Mouse (Mus musculus) gastrocnemius, adult 8-10 months (tissue): ENCODE data around the gene Kl. TPM values are rescaled to one million over a fixed set of nuclear protein-coding genes. Genes with fewer than 3 reads are reported as not detected.

Source experiments
- DNase-seq, 2 experiments: peaks; one replicate each; pipeline ENCODE4 v3.0.0; 2022; ENCODE audit warnings: low spot score in 2 of 2
- total RNA-seq, 4 experiments: library from RNA; stranded (reverse); gene quantifications; 2 replicates each; pipeline ENCODE4 v1.2.4; 2022

Kl gene
- total RNA-seq, 4 experiments from 2014 or later, result 0.17 to 0.46 (median 0.33) TPM

DNA sequence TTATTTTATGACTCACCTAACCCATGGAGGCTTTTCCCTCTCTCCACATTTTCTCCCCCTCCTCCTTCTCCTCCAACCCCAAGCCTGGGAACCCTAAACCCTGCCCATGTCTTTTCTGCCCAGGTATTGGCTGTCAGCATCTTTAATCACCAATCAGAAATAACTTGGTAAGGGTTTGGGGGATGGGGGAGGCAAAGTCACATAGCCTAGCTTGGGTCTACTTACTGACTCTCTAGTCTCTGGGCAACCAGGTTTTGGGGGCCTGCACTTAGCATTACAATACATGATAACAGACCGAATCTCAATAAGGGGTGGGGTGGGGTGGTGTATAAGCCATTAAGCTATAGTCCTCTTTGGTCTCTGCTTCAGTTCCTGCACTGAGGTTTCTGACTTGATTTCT, 10.3 kb downstream of the Kl start:
- no peak for DNase-seq

DNA sequence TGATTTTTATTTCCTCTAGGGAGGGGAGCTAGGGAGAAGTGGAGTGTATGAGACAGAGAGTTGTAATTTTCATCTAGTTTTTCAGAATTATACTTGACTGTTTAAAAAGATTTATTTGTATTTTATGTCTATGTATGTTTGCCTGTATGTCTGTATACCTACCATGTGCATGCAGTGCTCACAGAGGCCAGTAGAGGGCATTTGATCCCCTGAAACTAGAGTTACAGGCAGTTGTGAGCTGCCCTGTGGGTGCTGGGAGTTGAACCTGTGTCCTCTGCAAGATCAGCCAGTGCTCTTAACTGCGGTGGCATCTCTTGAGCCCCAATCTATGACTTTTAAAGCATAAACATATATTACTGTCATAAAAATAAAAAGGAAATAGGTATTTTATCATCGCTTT, 15.5 kb downstream of the Kl start:
- DNase-seq, result no peak

DNA sequence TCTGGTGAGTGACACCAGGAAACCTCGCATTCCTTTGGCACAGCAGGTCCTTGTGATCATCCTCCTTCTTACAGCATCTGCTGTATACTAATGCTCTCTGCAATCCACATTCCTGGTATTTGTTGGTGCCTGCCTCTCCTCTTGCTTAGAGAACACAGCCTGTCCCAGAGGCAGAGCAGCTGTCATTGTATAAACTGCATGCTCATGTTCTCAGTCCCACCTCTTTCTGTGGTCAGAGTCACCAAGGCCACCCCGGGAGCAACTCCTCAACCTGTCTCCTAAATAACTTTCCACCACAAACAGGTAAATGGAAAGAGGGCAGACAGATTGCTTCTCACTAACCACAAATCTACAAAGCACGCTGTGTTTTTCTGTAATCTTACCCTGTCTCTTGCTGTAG, 18.1 kb downstream of the Kl start:
- no peak for DNase-seq

DNA sequence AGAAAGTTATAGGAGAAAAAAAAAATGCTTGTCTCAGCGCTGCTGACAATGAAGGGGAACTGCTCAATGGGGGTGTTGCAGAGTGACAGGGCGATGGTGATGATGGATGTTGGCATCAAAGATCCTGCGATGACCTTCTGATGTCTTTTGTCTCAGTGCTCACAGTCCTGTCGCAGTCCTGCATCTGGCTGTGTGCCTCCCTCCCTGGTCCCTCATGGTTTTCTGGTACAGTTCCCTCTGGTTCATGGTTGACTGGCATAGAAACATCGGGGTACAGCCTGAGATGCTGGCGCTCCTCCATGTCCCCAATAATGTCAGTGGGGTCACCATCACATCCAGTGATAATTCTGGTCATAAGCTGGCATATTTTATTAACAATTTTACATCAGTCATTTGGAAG, 18.7 kb downstream of the Kl start:
- no peak for DNase-seq

DNA sequence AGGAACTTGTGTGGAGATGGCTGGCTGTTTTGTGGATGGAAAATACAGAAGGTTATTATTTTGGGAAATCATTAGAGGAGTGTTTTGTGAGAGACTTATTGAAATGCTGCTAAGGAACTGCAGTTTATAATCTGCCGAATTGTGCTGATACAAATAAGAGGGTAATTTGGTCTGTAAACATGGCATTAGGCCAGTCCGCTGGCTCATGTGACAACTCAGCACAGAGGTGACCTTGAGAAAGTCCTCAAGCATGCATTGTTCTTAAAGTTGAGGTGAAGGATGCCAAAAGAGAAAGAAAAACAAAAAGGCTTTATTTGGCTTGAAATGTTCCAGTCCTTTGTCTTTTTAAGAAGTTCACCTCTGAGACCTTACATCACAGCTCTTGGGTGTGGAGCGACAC, 21.8 kb downstream of the Kl start:
- no peak for DNase-seq

DNA sequence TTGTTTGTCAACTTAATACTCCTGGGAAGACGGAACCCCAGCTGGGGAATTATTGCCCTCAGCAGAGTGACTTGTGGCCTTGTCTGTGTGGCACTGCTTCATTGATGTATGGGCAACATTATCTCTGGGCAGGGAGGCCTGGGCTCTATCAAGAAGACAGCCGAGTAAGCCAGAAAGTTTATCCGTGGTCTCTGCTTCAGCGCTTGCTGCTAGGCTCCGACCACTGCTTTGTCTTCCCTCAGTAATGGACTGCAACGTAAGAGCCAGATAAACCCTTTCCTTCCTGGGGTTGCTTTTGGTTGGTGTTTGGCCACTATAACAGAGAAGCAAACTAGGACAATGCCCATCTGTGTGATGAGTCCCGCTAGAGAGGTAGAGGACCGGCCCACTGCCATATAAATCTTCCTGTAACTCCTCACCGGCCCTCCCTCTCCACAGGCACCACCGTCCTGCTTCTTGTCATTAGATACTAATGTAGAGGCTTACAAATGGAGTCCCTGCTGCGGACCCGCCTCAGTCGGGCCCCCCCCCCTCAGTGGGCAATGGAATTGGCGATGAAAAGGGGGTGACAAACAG, 25.1 kb downstream of the Kl start:
- no peak for DNase-seq

DNA sequence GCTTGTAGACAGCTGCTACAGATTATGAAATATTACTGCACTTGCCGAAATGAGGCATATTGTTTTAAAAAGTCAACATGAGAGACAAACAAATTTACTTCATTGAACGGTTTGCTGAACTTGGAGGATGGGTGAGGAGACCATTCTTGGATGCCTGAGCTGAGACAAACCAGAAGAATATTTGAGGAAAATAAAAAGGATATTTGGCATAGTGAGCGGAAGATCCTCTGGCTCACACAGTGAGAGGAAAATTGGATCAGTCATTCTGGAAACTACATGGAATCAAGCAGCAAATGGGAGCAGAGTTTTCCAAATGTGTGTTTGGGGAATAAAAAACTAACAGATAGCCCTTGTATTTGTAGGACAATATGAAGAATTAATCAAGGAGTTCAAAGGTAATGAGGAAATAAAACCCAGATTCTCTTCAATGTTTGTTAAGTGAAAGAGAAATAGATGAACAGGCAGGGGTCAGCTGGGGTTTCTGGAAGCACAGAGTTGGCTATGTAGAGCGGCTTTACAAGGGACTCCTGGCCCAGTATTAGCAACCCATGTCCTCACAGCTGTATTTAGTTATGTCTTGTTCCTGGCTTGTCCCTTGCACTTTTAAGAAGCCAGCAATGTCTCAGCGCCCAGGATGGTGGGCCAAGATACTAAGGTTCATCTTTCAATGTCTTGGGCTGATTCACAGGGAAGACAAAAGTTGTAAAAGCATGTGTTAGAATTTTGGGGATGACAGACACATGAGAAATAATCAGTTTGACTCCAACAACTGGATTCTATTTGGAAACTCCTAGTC, 27.1 kb downstream of the Kl start:
- peak; percentile 50 to 52 for DNase-seq

DNA sequence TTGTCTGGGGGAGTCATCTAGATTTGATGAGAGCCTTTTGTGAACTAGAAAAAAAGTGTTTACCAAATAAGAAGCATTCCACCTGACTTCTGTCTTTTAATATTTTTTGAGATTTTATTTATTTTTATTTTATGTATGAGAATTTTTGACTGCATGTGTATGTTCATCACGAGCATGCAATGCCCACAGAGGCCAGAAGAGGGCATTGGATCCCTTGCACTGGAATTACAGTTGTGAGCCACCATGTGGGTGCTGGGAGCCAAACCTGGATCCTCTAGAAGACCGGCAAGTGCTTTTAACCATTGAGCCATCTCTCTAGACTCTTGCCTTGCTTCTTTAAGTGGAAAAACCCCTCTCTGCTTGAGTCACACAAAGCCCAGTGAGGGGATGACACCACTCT, 29.7 kb downstream of the Kl start:
- no peak for DNase-seq

DNA sequence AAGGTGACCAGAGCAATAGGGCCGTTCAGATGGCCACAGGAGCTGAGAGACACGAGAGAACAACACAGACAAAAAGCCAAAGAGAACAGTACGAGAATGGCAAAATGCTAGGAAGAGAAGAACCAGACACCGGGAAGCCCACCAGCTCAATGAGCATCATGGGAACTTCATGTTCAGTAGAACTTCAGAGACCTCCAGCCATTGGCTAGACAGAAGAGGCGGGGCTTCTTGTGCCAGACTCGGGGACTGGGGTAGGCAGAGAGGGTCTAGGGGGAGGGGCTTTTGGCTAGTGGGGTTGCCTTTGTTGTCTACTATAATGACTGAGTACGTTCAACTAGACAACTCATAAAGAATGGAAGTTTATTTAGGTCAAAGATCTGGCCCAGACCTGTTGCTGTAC, 41.7 kb downstream of the Kl start:
- DNase-seq, result no peak

DNA sequence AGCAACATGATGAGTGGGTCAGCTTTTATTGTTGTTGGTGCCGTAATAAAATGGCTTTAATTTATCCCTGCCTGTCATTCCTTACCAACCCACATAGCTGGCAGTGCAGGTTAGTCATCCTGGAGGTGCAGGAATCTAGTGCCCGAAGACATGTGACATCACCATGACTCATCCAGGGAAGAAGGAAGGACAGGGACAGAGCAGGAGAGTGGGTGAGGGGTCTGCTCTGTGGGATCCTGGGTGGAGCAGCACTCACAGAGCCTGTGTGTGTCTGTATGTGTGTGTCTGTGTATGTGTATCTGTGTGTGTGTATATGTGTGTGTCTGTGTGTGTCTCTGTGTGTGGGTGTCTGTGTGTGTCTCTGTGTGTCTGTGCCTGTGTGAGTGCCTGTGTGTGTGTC, 44.2 kb downstream of the Kl start:
- DNase-seq, result no peak

DNA sequence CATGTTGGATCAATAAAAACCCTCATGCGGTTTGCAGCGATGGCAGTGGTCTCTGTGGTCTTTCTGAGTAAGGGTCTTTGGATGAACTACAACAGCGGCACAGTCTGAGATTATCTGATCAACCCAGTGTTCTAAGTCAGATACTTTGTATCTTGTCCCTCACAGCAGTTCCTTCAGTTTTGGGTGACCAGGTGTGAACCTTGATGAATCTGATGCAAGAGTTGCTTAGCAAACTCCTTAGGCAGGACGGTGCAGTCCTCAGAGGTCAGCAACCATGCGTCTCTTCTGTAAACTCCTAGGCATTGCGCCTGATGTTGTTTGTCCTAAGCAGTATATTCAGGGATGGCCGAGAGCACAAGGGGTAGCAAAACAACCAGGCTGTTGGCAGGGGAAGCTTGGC, 48.7 kb downstream of the Kl start:
- no peak for DNase-seq

DNA sequence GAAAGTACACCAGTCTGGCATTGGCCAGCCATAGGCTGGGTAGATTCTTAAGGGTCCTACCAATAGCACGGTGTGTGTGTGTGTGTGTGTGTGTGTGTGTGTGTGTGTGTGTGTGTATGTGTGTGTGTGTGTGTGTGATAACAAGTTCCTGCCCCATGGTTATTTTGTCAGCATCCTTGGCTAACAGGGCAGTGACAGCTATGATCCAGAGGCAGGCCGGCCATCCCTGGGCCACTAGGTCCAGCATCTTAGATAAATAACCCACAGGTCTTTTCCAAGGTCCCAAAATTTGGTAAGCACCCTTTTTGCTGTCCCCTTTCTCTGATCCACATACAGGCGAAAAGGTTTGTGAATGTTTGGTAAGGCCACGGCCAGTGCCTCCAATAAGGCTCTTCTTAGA, 49.6 kb downstream of the Kl start:
- no peak for DNase-seq

DNA sequence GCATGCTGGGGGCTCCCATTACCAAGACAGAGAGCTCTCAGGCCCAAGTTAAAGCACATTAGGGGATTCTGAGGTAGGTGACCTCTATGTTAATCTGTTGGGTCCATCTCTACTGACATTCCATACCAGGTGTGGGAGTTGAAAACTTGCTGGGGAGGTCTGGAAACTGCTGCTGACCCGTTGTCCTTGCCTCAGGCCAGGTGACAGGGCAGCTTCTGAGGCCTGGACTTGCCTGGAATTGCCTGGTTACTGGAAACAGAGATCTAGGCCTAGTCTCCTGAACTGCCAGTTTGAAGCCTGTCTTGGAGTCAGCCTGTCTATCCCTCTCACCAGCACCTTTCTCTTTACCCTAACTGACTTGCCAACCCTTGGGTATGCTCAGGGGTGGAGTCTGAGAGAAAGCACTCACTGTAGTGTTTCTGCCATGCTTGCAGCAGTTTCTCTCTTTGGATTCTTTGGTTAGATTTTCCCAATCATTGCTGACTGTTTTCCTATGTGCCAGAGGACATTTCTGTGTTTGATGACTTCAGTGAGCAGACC, 51.9 kb downstream of the Kl start:
- no peak for DNase-seq

DNA sequence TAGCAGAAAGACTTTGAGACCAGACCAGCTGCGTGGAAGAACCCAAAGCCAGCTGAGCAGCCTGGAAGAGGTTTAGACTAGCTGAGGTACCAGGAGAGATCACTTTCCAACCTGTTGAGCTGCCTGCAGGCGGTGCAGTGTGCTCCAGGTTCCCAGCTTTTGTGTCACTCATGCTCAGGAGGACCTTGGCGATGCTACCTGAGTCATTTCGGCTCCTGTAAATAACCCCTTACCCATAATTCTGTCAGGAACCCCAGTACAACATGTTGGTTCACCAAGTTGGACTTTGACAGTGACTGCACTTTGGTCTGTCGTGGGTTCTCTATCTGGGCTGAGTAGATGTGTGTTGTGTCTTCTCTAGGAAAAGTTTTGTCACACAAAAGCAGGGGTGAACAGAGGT, 66.0 kb downstream of the Kl start:
- no peak for DNase-seq

DNA sequence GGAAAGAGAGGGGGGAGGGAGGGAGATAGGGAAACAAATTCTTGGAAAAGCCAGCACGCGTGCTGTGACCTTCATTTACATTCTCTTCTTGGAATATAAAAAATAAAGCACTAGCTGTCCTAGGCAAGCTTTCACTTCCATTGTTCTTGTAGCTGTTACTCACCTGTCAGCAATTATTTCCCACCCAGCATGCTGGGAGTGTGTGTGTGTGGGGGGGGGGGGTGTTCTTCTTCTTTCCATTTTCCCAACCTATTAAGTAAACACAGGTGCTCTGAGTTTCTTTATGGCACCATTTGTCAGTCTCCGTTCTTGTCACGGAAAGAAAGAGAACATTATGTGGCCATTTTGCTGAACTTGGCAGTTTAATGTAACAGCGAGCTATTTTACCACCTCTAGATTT, 66.6 kb downstream of the Kl start:
- DNase-seq, result no peak

DNA sequence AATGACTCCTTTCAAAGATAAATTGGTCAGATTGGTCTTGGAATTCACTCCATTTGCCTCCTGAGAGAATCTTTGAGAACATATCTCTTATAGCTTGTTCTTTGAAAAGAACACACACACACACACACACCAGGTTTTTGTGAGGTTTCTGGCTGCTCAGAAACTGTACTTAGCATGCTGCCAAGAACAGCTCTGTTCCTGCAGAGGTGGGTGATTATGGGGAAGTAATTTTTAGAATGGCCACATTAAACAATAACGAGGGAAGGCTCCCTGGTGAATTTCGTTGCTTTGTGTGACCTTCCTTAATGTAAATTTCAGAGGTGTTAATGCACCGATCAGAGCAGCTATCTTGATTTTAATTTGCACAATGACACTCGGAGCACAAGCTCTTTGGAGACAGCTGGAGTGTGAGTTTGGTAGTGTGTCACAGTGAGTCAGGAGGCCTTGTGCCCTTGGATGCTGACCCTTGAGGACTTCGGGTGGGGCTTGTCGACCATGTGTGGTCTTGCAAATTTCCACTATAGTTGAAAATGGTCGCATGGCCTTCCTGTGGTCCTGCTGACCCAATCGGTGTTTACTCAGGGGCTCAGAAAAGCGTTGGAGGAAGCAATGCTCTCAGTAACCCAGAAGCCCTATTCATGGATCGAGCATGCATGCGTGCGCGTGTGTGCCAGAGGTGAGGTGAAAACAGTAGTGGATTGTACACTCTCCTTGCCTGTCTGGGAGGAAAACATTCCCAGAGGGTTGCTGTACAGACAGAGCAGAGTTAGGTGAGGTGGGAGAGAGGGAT, 67.8 kb downstream of the Kl start:
- DNase-seq, result no peak

DNA sequence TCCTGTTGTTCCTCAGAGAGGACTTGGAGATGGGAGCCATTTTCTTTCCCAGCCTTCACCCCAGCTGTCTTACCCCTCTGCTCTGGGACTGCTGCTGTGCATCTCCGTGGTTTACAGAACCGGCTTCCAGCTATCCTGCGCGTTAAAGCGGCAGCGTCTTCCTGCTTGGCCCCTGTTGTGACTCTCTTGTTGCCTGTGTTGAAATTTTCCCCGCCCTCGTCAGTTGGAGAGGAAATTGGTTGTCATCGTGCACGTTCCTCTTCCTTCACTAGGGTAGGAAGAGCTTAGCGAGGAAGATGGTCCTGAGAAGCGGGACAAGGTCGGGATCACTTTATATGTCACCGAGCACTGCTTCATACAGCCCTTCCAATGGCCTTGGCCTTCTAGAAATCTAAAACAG, 68.4 kb downstream of the Kl start:
- no peak for DNase-seq

DNA sequence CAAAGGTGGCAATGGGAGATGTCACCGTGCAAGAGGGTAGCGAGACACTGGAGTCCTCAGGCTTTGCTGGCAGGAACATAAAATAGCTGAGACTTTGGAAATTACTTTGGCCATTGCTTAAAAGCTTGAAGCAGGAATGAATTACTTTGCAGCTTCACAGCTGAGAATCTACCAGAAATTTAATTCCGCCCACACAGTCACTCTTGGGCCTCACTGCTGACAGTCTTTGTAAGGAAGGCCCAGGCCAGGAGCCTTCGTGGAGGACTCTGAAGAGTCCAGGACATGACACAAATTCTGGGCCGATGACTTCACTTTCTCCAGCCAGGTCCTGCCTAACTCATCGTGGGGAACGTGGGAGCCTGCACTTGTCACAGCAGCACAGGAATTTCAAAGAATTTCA, 69.6 kb downstream of the Kl start:
- DNase-seq, result no peak

DNA sequence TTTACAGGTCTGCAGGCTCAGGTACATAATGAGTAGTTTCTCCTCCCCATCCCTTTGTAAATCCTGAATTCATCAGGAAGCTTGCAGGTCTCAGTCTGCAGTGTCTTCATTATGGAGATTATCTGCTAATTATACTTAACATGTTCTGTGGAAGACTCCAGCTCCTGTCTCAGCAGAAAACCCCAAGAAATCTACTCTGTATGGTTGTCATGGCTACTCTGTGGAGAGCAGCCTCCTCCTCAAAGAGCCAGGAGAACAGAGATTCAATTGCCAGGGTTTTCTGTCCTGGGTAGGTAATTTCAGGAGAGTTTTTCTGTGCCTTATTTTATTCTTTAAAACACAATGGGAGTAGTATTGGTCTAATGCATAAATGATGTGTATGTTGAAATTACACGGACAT, 70.5 kb downstream of the Kl start:
- no peak for DNase-seq

DNA sequence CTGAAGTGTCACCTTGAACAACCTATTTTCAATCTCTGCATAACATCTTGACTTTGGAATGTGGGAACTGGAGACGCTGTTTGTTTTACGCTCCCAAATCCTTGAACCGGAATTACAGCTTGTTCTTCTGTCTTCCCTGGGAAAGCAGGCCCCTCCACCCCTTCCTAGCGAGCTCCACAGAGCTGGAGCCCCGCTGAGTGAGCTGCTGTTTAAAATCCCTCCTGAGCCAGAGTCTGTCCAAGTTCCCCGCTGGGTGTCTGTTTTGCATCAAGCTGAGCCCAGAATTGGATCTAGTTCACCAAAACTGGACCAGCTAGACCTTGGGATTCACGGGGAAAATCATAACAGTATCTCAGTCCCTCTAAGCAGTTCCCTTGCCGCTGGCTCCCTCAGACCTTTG, 71.1 kb downstream of the Kl start:
- DNase-seq, result peak in 1 of 2 experiments; percentile 9

DNA sequence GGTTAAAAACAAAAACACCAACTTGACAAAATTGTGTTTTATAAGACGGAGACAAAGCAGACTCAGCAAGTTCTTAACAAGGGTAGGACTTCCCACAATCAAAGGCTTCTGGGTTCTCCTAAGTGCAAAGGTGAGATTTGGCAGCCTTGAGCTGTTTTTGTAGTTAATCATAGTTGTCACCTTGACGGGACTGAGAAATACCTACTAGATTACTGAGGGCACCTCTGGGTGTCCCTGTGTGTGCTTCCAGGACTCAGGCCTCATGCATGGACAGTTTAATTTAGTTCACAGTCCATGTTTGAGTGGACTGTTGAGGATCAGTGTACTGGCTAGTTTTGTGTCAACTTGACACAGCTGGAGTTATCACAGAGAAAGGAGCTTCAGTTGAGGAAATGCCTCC, 72.1 kb downstream of the Kl start:
- DNase-seq, result no peak

DNA sequence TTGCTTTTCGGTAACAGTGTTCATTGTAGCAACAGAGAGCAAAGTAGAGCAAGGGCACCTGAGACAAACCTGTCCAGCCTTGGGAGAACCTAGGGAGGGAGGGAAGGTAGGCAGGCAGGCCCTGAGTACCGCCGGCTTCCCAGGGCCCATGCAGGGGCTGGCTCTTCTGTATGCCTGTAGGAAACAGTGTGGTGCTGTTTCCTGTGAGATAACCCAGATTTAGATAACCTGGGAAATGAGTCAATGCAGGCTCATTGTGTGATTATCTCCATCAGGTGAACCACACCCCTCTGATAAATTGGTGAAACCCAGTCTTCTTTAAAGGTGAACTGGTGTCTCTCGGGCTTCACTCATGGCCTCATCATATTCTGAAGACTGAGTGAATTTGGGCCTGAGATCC, 73.7 kb downstream of the Kl start:
- no peak for DNase-seq
